Mouse (Mus musculus) splenic B cell, adult 2 months (primary cell): ENCODE measurements around the gene Map2k7.

Source experiments
- DNase-seq: peaks from one replicate; pipeline ENCODE4 v3.0.0-alpha.2; 2011; ENCODE audit warnings: low read depth, low spot score
- H3K27me3 ChIP-seq: 2 replicates; pipeline ENCODE4 v1.6.1; 2012; ENCODE audit warnings: mild to moderate bottlenecking, low read length, moderate library complexity, mixed read lengths; ENCODE audit not compliant: control insufficient read depth, poor library complexity, insufficient read depth, severe bottlenecking
- H3K36me3 ChIP-seq: 2 replicates; pipeline ENCODE4 v1.6.1; 2012; ENCODE audit warnings: mild to moderate bottlenecking, low read length, moderate library complexity, mixed read lengths; ENCODE audit not compliant: control insufficient read depth, poor library complexity, insufficient read depth, severe bottlenecking

The Map2k7 gene

GRCm38 (mm10) chr8:4238434-4239192, at the start of gene Map2k7, which contains the start of gene Gm49320:
Map2k7 (plus strand) TSS chr8:4238740.
Gm49320 (plus strand) TSS chr8:4238865.
- DNase-seq, result peak; percentile 100
- H3K36me3 ChIP-seq, result peaks cover 3% of the 10 kb centered on the region

GRCm38 (mm10) chr8:4189031-4189722, 49.4 kb upstream of the Map2k7 start:
- DNase-seq, result no peak
- no peaks in the 10 kb centered on the region for H3K36me3 ChIP-seq
- H3K27me3 ChIP-seq, result no peaks in the 10 kb centered on the region

More at GRCm38 (mm10) chr8:4238434-4239192, at the start of gene Map2k7, which contains the start of gene Gm49320:
- no peaks in the 10 kb centered on the region for H3K27me3 ChIP-seq

GRCm38 (mm10) chr8:4192305-4192704, 46.2 kb upstream of the Map2k7 start:
- DNase-seq, result no peak
- Histone ChIP-seq H3K36me3 (no peaks in the 10 kb centered on the region), H3K27me3 (no peaks in the 10 kb centered on the region)

- Histone ChIP-seq H3K36me3 (no peaks in the 10 kb centered on the region), H3K27me3 (no peaks in the 10 kb centered on the region)
- peak; percentile 85 for DNase-seq
Measured at GRCm38 (mm10) chr8:4192807-4193587, 45.5 kb upstream of the Map2k7 start.

- Histone ChIP-seq H3K27me3 (no peaks in the 10 kb centered on the region), H3K36me3 (no peaks in the 10 kb centered on the region)
- DNase-seq, result no peak
Measured at GRCm38 (mm10) chr8:4193588-4193894, 45.0 kb upstream of the Map2k7 start.

- DNase-seq, result no peak
- H3K27me3 ChIP-seq, result no peaks in the 10 kb centered on the region
- H3K36me3 ChIP-seq, result no peaks in the 10 kb centered on the region; the same call in 1 of the 2 replicates
Measured at GRCm38 (mm10) chr8:4201321-4201720, 37.2 kb upstream of the Map2k7 start.

GRCm38 (mm10) chr8:4205246-4206123, 33.1 kb upstream of the Map2k7 start:
- no peak for DNase-seq
- Histone ChIP-seq H3K27me3 (no peaks in the 10 kb centered on the region), H3K36me3 (no peaks in the 10 kb centered on the region; the same call in 1 of the 2 replicates)

- Histone ChIP-seq H3K27me3 (no peaks in the 10 kb centered on the region), H3K36me3 (no peaks in the 10 kb centered on the region; the same call in 1 of the 2 replicates)
- no peak for DNase-seq
Measured at GRCm38 (mm10) chr8:4206182-4207015, 32.1 kb upstream of the Map2k7 start.

- DNase-seq, result no peak
- Histone ChIP-seq H3K36me3 (no peaks in the 10 kb centered on the region; the same call in 1 of the 2 replicates), H3K27me3 (no peaks in the 10 kb centered on the region)
Measured at GRCm38 (mm10) chr8:4207016-4207350, 31.6 kb upstream of the Map2k7 start.

GRCm38 (mm10) chr8:4211097-4211496, 27.4 kb upstream of the Map2k7 start:
- H3K27me3 ChIP-seq, result no peaks in the 10 kb centered on the region
- no peaks in the 10 kb centered on the region; the same call in 1 of the 2 replicates for H3K36me3 ChIP-seq
- peak; percentile 12 for DNase-seq

- no peaks in the 10 kb centered on the region for H3K27me3 ChIP-seq
- DNase-seq, result peak; percentile 35
Measured at GRCm38 (mm10) chr8:4212809-4213209, 25.7 kb upstream of the Map2k7 start.

GRCm38 (mm10) chr8:4213210-4214005, 25.1 kb upstream of the Map2k7 start:
- Histone ChIP-seq H3K36me3 (no peaks in the 10 kb centered on the region), H3K27me3 (no peaks in the 10 kb centered on the region)
- DNase-seq, result peak; percentile 34

More at GRCm38 (mm10) chr8:4212809-4213209, 25.7 kb upstream of the Map2k7 start:
- no peaks in the 10 kb centered on the region for H3K36me3 ChIP-seq
